Mouse (Mus musculus) myocyte (in vitro differentiated cells): Measurements from ENCODE around the gene Med15. TPM values are rescaled to one million over a fixed set of nuclear protein-coding genes. Genes with fewer than 3 reads are reported as not detected.
A peak's percentile ranks its signal among the peaks of the same experiment; 100 is the strongest.

Experiments used
- H3K27me3 ChIP-seq: one replicate; pipeline ENCODE4 v1.6.1; 2011; ENCODE audit not compliant: control insufficient read depth, insufficient read depth, insufficient read length
- H3K36me3 ChIP-seq: one replicate; pipeline ENCODE4 v1.6.1; 2011; ENCODE audit not compliant: control insufficient read depth, insufficient read depth
- H3K4me2 ChIP-seq: one replicate; pipeline ENCODE4 v1.6.1; 2011; ENCODE audit warnings: low read depth, control low read depth
- H3K4me3 ChIP-seq: one replicate; pipeline ENCODE4 v1.5.1; 2011; ENCODE audit warnings: mild to moderate bottlenecking, control low read depth, moderate library complexity
- H3K79me2 ChIP-seq: one replicate; pipeline ENCODE4 v1.6.1; 2011; ENCODE audit not compliant: control insufficient read depth, insufficient read depth
- H3ac ChIP-seq: one replicate; pipeline ENCODE4 v1.6.1; 2011; ENCODE audit not compliant: control insufficient read depth, insufficient read length
- CEBPB ChIP-seq: IDR thresholded peaks from 2 replicates; pipeline ENCODE4 v1.6.1; 2011; ENCODE audit warnings: mild to moderate bottlenecking, moderate library complexity; ENCODE audit not compliant: poor library complexity, insufficient read depth, severe bottlenecking
- E2F4 ChIP-seq: IDR thresholded peaks from one replicate; pipeline ENCODE4 v1.6.1; 2011; ENCODE audit warnings: mild to moderate bottlenecking, control low read depth, moderate library complexity; ENCODE audit not compliant: insufficient read depth
- MAX ChIP-seq: IDR thresholded peaks from one replicate; pipeline ENCODE4 v1.6.1; 2011; ENCODE audit warnings: low read depth, mild to moderate bottlenecking, control low read depth
- MYOD1 ChIP-seq, 3 experiments: IDR thresholded peaks; one replicate each; pipeline ENCODE4 v1.6.1; 2011; ENCODE audit warnings: control low read depth in 2 of 3, low read depth in 2 of 3, mild to moderate bottlenecking in 2 of 3, moderate library complexity in 1 of 3; ENCODE audit not compliant: insufficient read length in 2 of 3, control insufficient read depth in 1 of 3
- MYOG ChIP-seq, 3 experiments: IDR thresholded peaks; one replicate each; pipeline ENCODE4 v1.6.1; 2011; ENCODE audit warnings: control low read depth in 2 of 3, low read depth in 2 of 3, mild to moderate bottlenecking in 2 of 3; ENCODE audit not compliant: insufficient read length in 2 of 3, control insufficient read depth in 1 of 3, insufficient read depth in 1 of 3
- POLR2A ChIP-seq: IDR thresholded peaks from one replicate; pipeline ENCODE4 v1.6.1; 2011; ENCODE audit warnings: low read depth, mild to moderate bottlenecking, control low read depth, moderate library complexity; ENCODE audit not compliant: insufficient read length
- POLR2AphosphoS2 ChIP-seq: IDR thresholded peaks from one replicate; pipeline ENCODE4 v1.6.1; 2011; ENCODE audit warnings: low read depth, control low read depth; ENCODE audit not compliant: insufficient read length
- REST ChIP-seq: IDR thresholded peaks from one replicate; pipeline ENCODE4 v1.6.1; 2011; ENCODE audit warnings: mild to moderate bottlenecking, control low read depth, moderate library complexity; ENCODE audit not compliant: insufficient read depth, insufficient read length
- SRF ChIP-seq: IDR thresholded peaks from one replicate; pipeline ENCODE4 v1.6.1; 2011; ENCODE audit warnings: low read depth; ENCODE audit not compliant: control insufficient read depth, insufficient read length
- TCF12 ChIP-seq: IDR thresholded peaks from one replicate; pipeline ENCODE4 v1.6.1; 2011; ENCODE audit warnings: mild to moderate bottlenecking, control low read depth; ENCODE audit not compliant: poor library complexity, insufficient read depth, severe bottlenecking
- TCF3 ChIP-seq: IDR thresholded peaks from one replicate; pipeline ENCODE4 v1.6.1; 2011; ENCODE audit warnings: low read depth, control low read depth; ENCODE audit not compliant: insufficient read length
- USF1 ChIP-seq: IDR thresholded peaks from one replicate; pipeline ENCODE4 v1.6.1; 2011; ENCODE audit warnings: low read depth, mild to moderate bottlenecking, control low read depth, moderate library complexity
- polyA plus RNA-seq: library from polyadenylated mRNA; unstranded; fragments of >200 nt; fragmentation: generic; extraction: Trizol; gene quantifications from one replicate; pipeline ENCODE4 v1.2.1, GENCODE M21; 2012; ENCODE audit warnings: missing spikeins

Gene Med15
- polyA plus RNA-seq, 1 experiment, result 42.9 TPM

GRCm38 (mm10) chr16:17650711-17651110, 82.0 kb downstream of the Med15 start:
- no peak overlapping the region for H3K4me3 ChIP-seq
- H3ac ChIP-seq, result no peak overlapping the region
- TF ChIP-seq MYOD1 (IDR thresholded peaks at IDR 0.05; ENCODE audit: control insufficient read depth in 1 of 3, insufficient read length in 2 of 3, low read depth in 2 of 3) (no peak), TCF3 (no peak), MYOG (IDR thresholded peaks at IDR 0.05; ENCODE audit: control insufficient read depth in 1 of 3, insufficient read depth in 1 of 3, insufficient read length in 2 of 3, low read depth in 2 of 3) (no peak), TCF12 (no peak), CEBPB (no peak), POLR2AphosphoS2 (no peak), REST (no peak), POLR2A (no peak), USF1 (no peak), SRF (no peak), MAX (no peak), E2F4 (no peak)
- no peaks in the 10 kb centered on the region for H3K36me3 ChIP-seq
- H3K27me3 ChIP-seq, result no peaks in the 10 kb centered on the region
- no peaks in the 10 kb centered on the region for H3K79me2 ChIP-seq
- no peak overlapping the region for H3K4me2 ChIP-seq

- Histone ChIP-seq H3K27me3 (no peaks in the 10 kb centered on the region), H3K4me3 (no peak overlapping the region), H3K36me3 (no peaks in the 10 kb centered on the region), H3K4me2 (no peak overlapping the region), H3ac (no peak overlapping the region), H3K79me2 (no peaks in the 10 kb centered on the region)
- no peak for TF ChIP-seq MYOD1 (IDR thresholded peaks at IDR 0.05; ENCODE audit: control insufficient read depth in 1 of 3, insufficient read length in 2 of 3, low read depth in 2 of 3)
- TF ChIP-seq CEBPB, result no peak
Observed at GRCm38 (mm10) chr16:17649925-17650605, 82.6 kb downstream of the Med15 start.

GRCm38 (mm10) chr16:17647566-17648340, 84.9 kb downstream of the Med15 start:
- TF ChIP-seq POLR2AphosphoS2, result no peak
- TF ChIP-seq SRF, result no peak
- TF ChIP-seq POLR2A, result peak; percentile 11
- no peak for TF ChIP-seq E2F4
- no peak for TF ChIP-seq MYOG (IDR thresholded peaks at IDR 0.05; ENCODE audit: control insufficient read depth in 1 of 3, insufficient read depth in 1 of 3, insufficient read length in 2 of 3, low read depth in 2 of 3)
- Histone ChIP-seq H3K4me2 (no peak overlapping the region), H3K4me3 (no peak overlapping the region), H3K36me3 (peaks cover 11% of the 10 kb centered on the region), H3K27me3 (no peaks in the 10 kb centered on the region), H3K79me2 (no peaks in the 10 kb centered on the region), H3ac (no peak overlapping the region)

GRCm38 (mm10) chr16:17647156-17647555, 85.5 kb downstream of the Med15 start:
- Histone ChIP-seq H3K36me3 (peaks cover 12% of the 10 kb centered on the region), H3K4me3 (peak overlapping the region; percentile 17), H3K79me2 (no peaks in the 10 kb centered on the region), H3K27me3 (no peaks in the 10 kb centered on the region), H3K4me2 (peak overlapping the region; percentile 81), H3ac (no peak overlapping the region)
- TF ChIP-seq POLR2A (no peak), POLR2AphosphoS2 (peak; percentile 34), TCF3 (no peak), MAX (no peak)

GRCm38 (mm10) chr16:17646310-17647114, 86.2 kb downstream of the Med15 start, which contains the start of gene Ccdc74a:
Gene Ccdc74a (plus strand): TSS chr16:17646470.
- no peak within 1 kb of the TSS for H3ac ChIP-seq
- H3K36me3 ChIP-seq, result peaks cover 12% of the 10 kb centered on the region
- no peaks in the 10 kb centered on the region for H3K27me3 ChIP-seq
- peak within 1 kb of the TSS; percentile 81 for H3K4me2 ChIP-seq
- TF ChIP-seq POLR2AphosphoS2, result peak; percentile 18
- no peak for TF ChIP-seq TCF3
- TF ChIP-seq SRF, result no peak
- no peak for TF ChIP-seq REST
- no peak for TF ChIP-seq CEBPB
- peak; percentile 48 for TF ChIP-seq POLR2A
- no peak for TF ChIP-seq MYOD1 (IDR thresholded peaks at IDR 0.05; ENCODE audit: control insufficient read depth in 1 of 3, insufficient read length in 2 of 3, low read depth in 2 of 3)
- TF ChIP-seq MAX, result no peak
- no peak for TF ChIP-seq MYOG (IDR thresholded peaks at IDR 0.05; ENCODE audit: control insufficient read depth in 1 of 3, insufficient read depth in 1 of 3, insufficient read length in 2 of 3, low read depth in 2 of 3)
- TF ChIP-seq E2F4, result no peak
- TF ChIP-seq USF1, result no peak
- TF ChIP-seq TCF12, result no peak
- peak within 1 kb of the TSS; percentile 17 for H3K4me3 ChIP-seq
- H3K79me2 ChIP-seq, result no peaks in the 10 kb centered on the region
